Mouse (Mus musculus) ES-Bruce4 (cell line): ENCODE data around the gene Dcdc2b. TPM values are rescaled to one million over a fixed set of nuclear protein-coding genes. Genes with fewer than 3 reads are reported as not detected.

Experiments
- H3K27ac ChIP-seq: 2 replicates; pipeline ENCODE4 v1.5.1; 2012; ENCODE audit warnings: low read length, inconsistent platforms; ENCODE audit not compliant: insufficient read depth
- H3K27me3 ChIP-seq: 2 replicates; pipeline ENCODE4 v1.6.1; 2012; ENCODE audit warnings: mild to moderate bottlenecking, low read length, inconsistent platforms; ENCODE audit not compliant: control insufficient read depth, poor library complexity, insufficient read depth, severe bottlenecking
- H3K36me3 ChIP-seq: 2 replicates; pipeline ENCODE4 v1.6.1; 2012; ENCODE audit warnings: inconsistent platforms, mild to moderate bottlenecking, low read length, moderate library complexity; ENCODE audit not compliant: control insufficient read depth, poor library complexity, insufficient read depth, severe bottlenecking
- H3K4me1 ChIP-seq: one replicate; pipeline ENCODE4 v1.8.1; 2011; ENCODE audit warnings: low read length; ENCODE audit not compliant: control insufficient read depth, insufficient read depth
- H3K4me3 ChIP-seq: 2 replicates; pipeline ENCODE4 v1.5.1; 2011; ENCODE audit warnings: low read depth, mild to moderate bottlenecking, low read length
- H3K9ac ChIP-seq: 2 replicates; pipeline ENCODE4 v1.6.1; 2012; ENCODE audit warnings: low read depth, mild to moderate bottlenecking, inconsistent platforms; ENCODE audit not compliant: poor library complexity, severe bottlenecking
- H3K9me3 ChIP-seq: replicated peaks from 2 replicates; pipeline ENCODE4 v1.6.1; 2012; ENCODE audit warnings: mild to moderate bottlenecking, low read length, inconsistent platforms; ENCODE audit not compliant: control insufficient read depth, poor library complexity, insufficient read depth, severe bottlenecking
- CTCF ChIP-seq: IDR thresholded peaks from one replicate; pipeline ENCODE4 v1.8.1; 2011; ENCODE audit warnings: low read depth, low read length
- EP300 ChIP-seq: IDR thresholded peaks from 2 replicates; pipeline ENCODE4 v1.6.1; 2011; ENCODE audit warnings: low read depth, low read length; ENCODE audit not compliant: insufficient read depth
- POLR2A ChIP-seq: IDR thresholded peaks from one replicate; pipeline ENCODE4 v1.8.1; 2011; ENCODE audit warnings: low read length; ENCODE audit not compliant: insufficient read depth
- polyA plus RNA-seq: library from polyadenylated mRNA; stranded (reverse); fragments of >200 nt; gene quantifications from 2 replicates; pipeline ENCODE4 v1.2.4, GENCODE M21; 2011; ENCODE audit warnings: low read depth; ENCODE audit not compliant: missing spikeins, insufficient read depth, insufficient read length

Dcdc2b gene
- polyA plus RNA-seq, 1 experiment: 3.0 TPM

GRCm38 (mm10) chr4:129561184-129561583 is 52.9 kb downstream of the Dcdc2b start:
- Histone ChIP-seq H3K4me1 (no peaks in the 10 kb centered on the region), H3K9ac (no peak overlapping the region), H3K27me3 (no peaks in the 10 kb centered on the region), H3K9me3 (no peaks in the 10 kb centered on the region), H3K27ac (no peak overlapping the region), H3K36me3 (no peaks in the 10 kb centered on the region), H3K4me3 (no peak overlapping the region)
- no peak for TF ChIP-seq CTCF
- no peak for TF ChIP-seq EP300
- TF ChIP-seq POLR2A: no peak

Other genes with a start within 250 kb of the Dcdc2b start
- gene Zbtb8a, start 236.1 kb downstream of the Dcdc2b start, polyA plus RNA-seq: 20.7 and 21.1 TPM in 2 replicates
- 4.2 and 4.8 TPM in 2 replicates for gene Zbtb8b, start 173.4 kb downstream of the Dcdc2b start, polyA plus RNA-seq
- gene Bsdc1, start 152.7 kb downstream of the Dcdc2b start, polyA plus RNA-seq: 31.6 and 36.4 TPM in 2 replicates
- gene Tssk3, start 123.2 kb downstream of the Dcdc2b start, polyA plus RNA-seq: not detected in 2 replicates
- gene Fam229a, start 123.1 kb downstream of the Dcdc2b start, polyA plus RNA-seq: not detected in 2 replicates
- 379 and 434 TPM in 2 replicates for gene Marcksl1, start 100.7 kb downstream of the Dcdc2b start, polyA plus RNA-seq
- gene Hdac1, start 71.5 kb downstream of the Dcdc2b start, polyA plus RNA-seq: 301 and 304 TPM in 2 replicates
- gene Lck, start 40.6 kb downstream of the Dcdc2b start, polyA plus RNA-seq: 18.7 and 20.1 TPM in 2 replicates
- not detected in 2 replicates for gene Fam167b, start 35.7 kb downstream of the Dcdc2b start, polyA plus RNA-seq
- gene Eif3i, start 13.6 kb downstream of the Dcdc2b start, polyA plus RNA-seq: 252 and 266 TPM in 2 replicates
- 86.6 and 94.0 TPM in 2 replicates for gene Tmem234, start 13.6 kb downstream of the Dcdc2b start, polyA plus RNA-seq
- 21.0 and 24.7 TPM in 2 replicates for gene Iqcc, start 4.8 kb upstream of the Dcdc2b start, polyA plus RNA-seq
- 7.4 and 8.7 TPM in 2 replicates for gene Ccdc28b, start 9.7 kb upstream of the Dcdc2b start, polyA plus RNA-seq
- 42.3 and 44.5 TPM in 2 replicates for gene Txlna, start 26.8 kb upstream of the Dcdc2b start, polyA plus RNA-seq
- gene Kpna6, start 58.5 kb upstream of the Dcdc2b start, polyA plus RNA-seq: 107 and 130 TPM in 2 replicates
- 14.8 and 16.1 TPM in 2 replicates for gene Tmem39b, start 82.6 kb upstream of the Dcdc2b start, polyA plus RNA-seq
- 179 and 182 TPM in 2 replicates for gene Khdrbs1, start 128.0 kb upstream of the Dcdc2b start, polyA plus RNA-seq
- gene Ptp4a2, start 197.0 kb upstream of the Dcdc2b start, polyA plus RNA-seq: 407 and 414 TPM in 2 replicates